Mouse (Mus musculus): ENCODE data around the gene Kcnk10. TPM values are rescaled to one million over a fixed set of nuclear protein-coding genes. Genes with fewer than 3 reads are reported as not detected.

Kcnk10 gene
- polyA plus RNA-seq, 1 experiment from 2014 or later: 39.7 TPM

DNA sequence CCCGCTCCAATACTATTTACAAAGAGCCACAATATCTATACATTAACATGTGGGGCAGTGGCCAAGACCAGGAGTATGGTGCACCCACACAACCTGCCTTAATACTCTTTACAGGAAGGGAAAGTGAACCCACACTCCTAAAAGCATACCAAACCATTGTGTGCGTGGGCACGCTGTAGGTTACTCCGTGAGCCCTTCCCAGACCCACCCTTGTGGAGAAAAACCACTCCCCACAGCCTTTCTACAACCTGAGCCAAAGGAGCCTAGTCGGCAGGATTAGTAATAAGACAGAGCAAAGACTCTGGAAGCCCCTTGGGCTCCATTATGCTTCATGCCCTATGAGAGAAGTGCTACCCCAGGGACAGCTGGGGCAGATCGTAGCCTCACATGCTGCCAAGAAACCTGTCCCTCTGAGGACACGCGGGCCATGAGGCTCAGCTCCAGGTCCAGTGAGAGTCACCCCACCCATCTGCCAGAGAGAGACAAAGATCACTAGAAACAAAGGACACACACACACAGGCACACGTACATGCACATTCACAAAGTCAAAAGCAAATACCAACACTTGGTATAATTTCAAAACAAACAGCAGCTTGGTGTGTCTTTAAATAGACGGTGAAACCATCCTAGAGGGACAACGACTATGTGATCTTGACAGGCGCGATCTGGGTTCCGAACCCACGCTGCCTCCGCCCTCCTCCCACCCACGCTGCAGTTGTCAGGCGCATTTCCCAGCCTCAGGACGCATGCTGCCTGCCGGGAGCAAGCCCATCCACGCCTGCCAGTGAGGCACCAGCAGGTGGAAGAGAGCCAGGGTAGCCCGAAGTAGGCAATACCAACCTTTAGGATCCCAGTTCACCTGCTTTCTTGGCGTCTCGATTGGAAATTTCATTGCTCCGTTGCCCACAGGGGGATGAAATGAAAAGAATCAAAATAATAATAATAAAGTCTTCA is 4.5 kb downstream of the Kcnk10 start:
- no peaks in the 10 kb centered on the region for H3K9me3 ChIP-seq (ENCODE audit: control insufficient read depth, low read length)
- peak overlapping the region; percentile 71 for H3K4me2 ChIP-seq (replicated peaks)
- H3K36me3 ChIP-seq (replicated peaks; ENCODE audit: control insufficient read depth, insufficient read depth): no peaks in the 10 kb centered on the region
- peak overlapping the region; percentile 71 for H3K4me3 ChIP-seq (replicated peaks; ENCODE audit: low read length)
- WGBS: 6% methylated on average over 25 of the region's 25 CpGs
- H3K4me1 ChIP-seq (replicated peaks; ENCODE audit: control insufficient read depth, insufficient read depth, low read length): peaks cover 48% of the 10 kb centered on the region
- H3K27me3 ChIP-seq (ENCODE audit: control insufficient read depth, insufficient read depth, low read length): no peaks in the 10 kb centered on the region
- peak overlapping the region; percentile 95 for H3K27ac ChIP-seq
- ATAC-seq (ENCODE audit: low FRiP score) (peak; percentile 56), DNase-seq (ENCODE audit: low spot score) (peak; percentile 71)
- H3K9ac ChIP-seq: peak overlapping the region; percentile 68

DNA sequence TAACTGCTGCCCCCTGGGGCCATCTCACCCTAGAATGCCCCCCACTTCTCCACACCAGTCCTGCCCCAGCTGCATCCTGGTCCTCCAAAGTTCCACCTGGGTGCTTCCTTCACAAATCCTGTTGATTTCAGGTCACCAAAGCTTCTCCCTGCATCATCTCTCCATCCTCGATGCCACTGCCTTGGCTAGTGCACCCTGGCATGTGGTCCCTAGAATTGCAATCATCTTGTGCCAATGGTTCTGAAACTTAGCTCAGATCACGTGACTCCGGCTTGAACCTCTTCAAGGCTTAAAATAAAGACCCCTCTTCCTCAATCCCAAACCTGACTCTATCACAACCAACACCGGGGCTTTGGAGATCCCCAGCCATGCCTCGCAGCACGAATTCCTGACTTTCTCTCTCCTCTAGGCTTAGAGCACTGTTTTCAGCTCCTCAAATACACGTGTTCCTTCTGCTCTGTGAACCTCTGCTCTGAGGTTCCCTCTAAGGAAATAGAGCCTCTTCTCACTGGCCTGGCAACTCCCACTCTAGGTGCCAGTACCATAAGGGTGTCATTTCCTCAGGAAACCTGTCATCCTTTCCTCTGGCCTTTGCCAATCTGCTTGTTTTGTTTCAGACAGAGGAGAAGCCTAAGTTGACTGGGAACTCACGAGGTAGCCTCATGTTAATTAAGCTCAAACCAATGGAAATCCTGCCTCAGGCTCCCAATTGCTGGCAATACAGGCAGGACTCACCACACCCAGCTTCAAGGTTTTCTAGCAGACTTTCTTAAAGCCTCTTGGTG is 6.0 kb downstream of the Kcnk10 start:
- Histone ChIP-seq H3K4me1 (replicated peaks; ENCODE audit: control insufficient read depth, insufficient read depth, low read length) (peaks cover 52% of the 10 kb centered on the region), H3K4me3 (replicated peaks; ENCODE audit: low read length) (peak overlapping the region; percentile 71), H3K4me2 (replicated peaks) (peak overlapping the region; percentile 71), H3K9me3 (ENCODE audit: control insufficient read depth, low read length) (no peaks in the 10 kb centered on the region), H3K27me3 (ENCODE audit: control insufficient read depth, insufficient read depth, low read length) (no peaks in the 10 kb centered on the region), H3K27ac (0 out of 2 replicates have a peak overlapping the region, but pooled peaks have one; percentile 95), H3K36me3 (replicated peaks; ENCODE audit: control insufficient read depth, insufficient read depth) (no peaks in the 10 kb centered on the region), H3K9ac (peak overlapping the region; percentile 68)
- DNase-seq (ENCODE audit: low spot score) (no peak), ATAC-seq (ENCODE audit: low FRiP score) (no peak)
- WGBS: 42% methylated on average over 8 of the region's 8 CpGs

GRCm38 (mm10) chr12:98569380-98569779 is 8.7 kb downstream of the Kcnk10 start:
- no peak for DNase-seq (ENCODE audit: low spot score)
- no peaks in the 10 kb centered on the region for H3K9me3 ChIP-seq (ENCODE audit: control insufficient read depth, low read length)
- no peak overlapping the region for H3K27ac ChIP-seq
- H3K9ac ChIP-seq: no peak overlapping the region
- H3K4me2 ChIP-seq (replicated peaks): no peak overlapping the region
- H3K4me1 ChIP-seq (replicated peaks; ENCODE audit: control insufficient read depth, insufficient read depth, low read length): peaks cover 53% of the 10 kb centered on the region
- H3K27me3 ChIP-seq (ENCODE audit: control insufficient read depth, insufficient read depth, low read length): no peaks in the 10 kb centered on the region
- H3K4me3 ChIP-seq (replicated peaks; ENCODE audit: low read length): no peak overlapping the region
- ATAC-seq (ENCODE audit: low FRiP score): no peak
- WGBS: 78% methylated on average over 6 of the region's 6 CpGs
- no peaks in the 10 kb centered on the region for H3K36me3 ChIP-seq (replicated peaks; ENCODE audit: control insufficient read depth, insufficient read depth)

DNA sequence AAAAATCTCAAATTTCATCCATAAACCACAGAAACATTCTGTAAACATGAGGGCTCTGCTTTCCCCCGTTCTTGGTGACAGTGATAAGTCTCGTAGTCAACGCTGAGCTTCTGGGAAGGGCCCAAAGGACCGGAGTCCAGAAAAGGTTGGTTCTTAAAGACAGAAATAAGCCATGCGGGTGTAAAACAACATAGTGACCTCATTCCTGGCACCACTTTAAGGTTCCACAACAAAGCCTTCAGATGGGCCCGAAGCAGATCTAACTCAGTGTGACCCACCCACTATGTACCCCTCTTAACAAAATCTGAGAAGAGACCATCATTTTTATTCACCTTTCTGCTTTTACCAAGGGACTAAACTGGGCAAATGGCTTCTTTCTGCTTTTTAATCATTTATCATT is 10.2 kb downstream of the Kcnk10 start:
- H3K27me3 ChIP-seq (ENCODE audit: control insufficient read depth, insufficient read depth, low read length): no peaks in the 10 kb centered on the region
- DNase-seq (ENCODE audit: low spot score): no peak
- no peak overlapping the region for H3K4me2 ChIP-seq (replicated peaks)
- no peak for ATAC-seq (ENCODE audit: low FRiP score)
- H3K27ac ChIP-seq: no peak overlapping the region
- peaks cover 66% of the 10 kb centered on the region for H3K4me1 ChIP-seq (replicated peaks; ENCODE audit: control insufficient read depth, insufficient read depth, low read length)
- no peaks in the 10 kb centered on the region for H3K36me3 ChIP-seq (replicated peaks; ENCODE audit: control insufficient read depth, insufficient read depth)
- no peaks in the 10 kb centered on the region for H3K9me3 ChIP-seq (ENCODE audit: control insufficient read depth, low read length)
- H3K4me3 ChIP-seq (replicated peaks; ENCODE audit: low read length): no peak overlapping the region
- no peak overlapping the region for H3K9ac ChIP-seq
- WGBS: 85% methylated on average over 6 of the region's 6 CpGs

DNA sequence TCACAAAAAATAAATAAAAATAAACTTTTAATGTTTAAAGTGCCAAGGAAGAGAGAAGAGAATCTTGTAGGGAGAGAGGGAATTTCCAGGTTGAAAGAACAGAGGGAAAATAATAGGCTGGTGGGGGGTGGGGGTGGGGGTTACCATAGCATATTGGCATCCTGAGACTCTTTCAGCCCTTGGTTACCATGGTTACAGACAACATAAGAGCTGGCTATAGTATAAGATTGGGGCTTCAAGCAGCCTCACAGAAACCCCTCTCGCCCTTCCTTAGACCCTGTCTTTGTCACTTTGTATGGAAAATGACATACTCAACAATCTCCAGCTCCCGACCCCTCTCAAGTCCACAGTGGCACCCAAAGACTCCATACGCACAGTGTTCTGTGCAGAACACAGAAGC is 13.7 kb downstream of the Kcnk10 start:
- H3K4me1 ChIP-seq (replicated peaks; ENCODE audit: control insufficient read depth, insufficient read depth, low read length): peaks cover 50% of the 10 kb centered on the region
- DNase-seq (ENCODE audit: low spot score) (peak; percentile 51), ATAC-seq (ENCODE audit: low FRiP score) (peak; percentile 51; the same call in 1 of the 2 replicates)
- no peak overlapping the region for H3K9ac ChIP-seq
- no peaks in the 10 kb centered on the region for H3K9me3 ChIP-seq (ENCODE audit: control insufficient read depth, low read length)
- peak overlapping the region; percentile 63; the same call in 1 of the 2 replicates for H3K27ac ChIP-seq
- H3K36me3 ChIP-seq (replicated peaks; ENCODE audit: control insufficient read depth, insufficient read depth): no peaks in the 10 kb centered on the region
- no peaks in the 10 kb centered on the region for H3K27me3 ChIP-seq (ENCODE audit: control insufficient read depth, insufficient read depth, low read length)
- WGBS: 13% methylated on average over 3 of the region's 3 CpGs
- H3K4me3 ChIP-seq (replicated peaks; ENCODE audit: low read length): no peak overlapping the region
- H3K4me2 ChIP-seq (replicated peaks): peak overlapping the region; percentile 16; the same call in 1 of the 2 replicates

GRCm38 (mm10) chr12:98563261-98563660 is 14.8 kb downstream of the Kcnk10 start:
- H3K9me3 ChIP-seq (ENCODE audit: control insufficient read depth, low read length): no peaks in the 10 kb centered on the region
- H3K4me1 ChIP-seq (replicated peaks; ENCODE audit: control insufficient read depth, insufficient read depth, low read length): peaks cover 45% of the 10 kb centered on the region
- H3K9ac ChIP-seq: no peak overlapping the region
- DNase-seq (ENCODE audit: low spot score) (no peak), ATAC-seq (ENCODE audit: low FRiP score) (no peak)
- no peak overlapping the region for H3K4me3 ChIP-seq (replicated peaks; ENCODE audit: low read length)
- 38% methylated on average over 4 of the region's 4 CpGs for WGBS
- no peaks in the 10 kb centered on the region for H3K36me3 ChIP-seq (replicated peaks; ENCODE audit: control insufficient read depth, insufficient read depth)
- H3K27me3 ChIP-seq (ENCODE audit: control insufficient read depth, insufficient read depth, low read length): no peaks in the 10 kb centered on the region
- H3K4me2 ChIP-seq (replicated peaks): no peak overlapping the region
- H3K27ac ChIP-seq: no peak overlapping the region; the same call in 1 of the 2 replicates

DNA sequence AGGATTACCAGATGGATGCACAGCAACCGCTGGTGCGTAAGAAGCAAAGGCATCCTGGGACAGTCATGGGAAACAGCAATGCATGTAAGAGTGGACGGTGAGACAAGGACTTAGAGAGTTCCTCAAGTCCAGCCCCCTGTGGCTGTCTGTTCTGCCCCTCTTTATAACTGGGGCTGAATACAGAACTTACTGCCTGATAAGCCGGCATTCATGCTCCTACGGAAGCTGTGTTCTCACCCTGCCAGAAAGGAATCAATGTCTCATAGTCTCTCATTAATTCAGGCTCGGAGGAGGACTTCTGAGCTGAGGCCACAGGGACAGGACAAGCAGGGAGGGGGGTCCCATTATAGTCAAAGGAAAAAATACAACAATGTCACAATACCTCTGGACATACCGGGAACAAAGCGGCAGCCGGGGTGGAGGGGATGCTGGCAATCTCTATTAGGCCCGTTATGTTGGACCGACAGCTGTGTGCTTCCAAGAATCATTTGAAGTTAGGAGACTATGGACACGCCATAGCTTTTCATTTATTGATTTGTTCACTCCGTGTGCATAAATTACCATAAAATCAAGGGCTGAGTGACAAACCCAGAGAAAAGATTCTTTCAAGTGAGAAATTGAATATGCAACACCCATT is 15.7 kb downstream of the Kcnk10 start:
- Histone ChIP-seq H3K4me2 (replicated peaks) (peak overlapping the region; percentile 38), H3K9me3 (ENCODE audit: control insufficient read depth, low read length) (no peaks in the 10 kb centered on the region), H3K27ac (peak overlapping the region; percentile 51), H3K9ac (peak overlapping the region; percentile 18), H3K4me1 (replicated peaks; ENCODE audit: control insufficient read depth, insufficient read depth, low read length) (peaks cover 37% of the 10 kb centered on the region), H3K4me3 (replicated peaks; ENCODE audit: low read length) (no peak overlapping the region), H3K27me3 (ENCODE audit: control insufficient read depth, insufficient read depth, low read length) (no peaks in the 10 kb centered on the region), H3K36me3 (replicated peaks; ENCODE audit: control insufficient read depth, insufficient read depth) (no peaks in the 10 kb centered on the region)
- DNase-seq (ENCODE audit: low spot score): peak; percentile 55
- 12% methylated on average over 13 of the region's 13 CpGs for WGBS
- ATAC-seq (ENCODE audit: low FRiP score): peak; percentile 82

DNA sequence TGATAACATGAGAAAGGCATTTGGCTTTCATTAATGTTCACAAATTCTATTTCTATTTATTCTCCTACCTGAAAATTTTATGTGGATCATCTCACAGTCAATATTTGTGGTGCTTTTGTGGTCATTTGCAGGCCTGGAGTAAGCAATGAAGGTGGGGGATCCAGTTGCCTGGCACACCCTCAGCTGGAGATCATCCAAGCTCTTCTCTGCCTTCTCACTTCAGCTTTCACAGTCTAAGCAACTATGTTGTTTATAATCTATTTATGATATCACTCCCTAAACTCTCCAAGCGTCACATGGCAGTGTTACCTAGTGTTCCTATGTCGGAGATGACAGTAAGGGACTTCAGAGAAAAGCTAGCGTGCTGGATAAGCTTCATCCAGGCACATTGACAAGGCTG is 18.1 kb downstream of the Kcnk10 start:
- Histone ChIP-seq H3K4me2 (replicated peaks) (no peak overlapping the region), H3K4me1 (replicated peaks; ENCODE audit: control insufficient read depth, insufficient read depth, low read length) (peaks cover 33% of the 10 kb centered on the region), H3K9ac (no peak overlapping the region), H3K27ac (0 out of 2 replicates have a peak overlapping the region, but pooled peaks have one; percentile 9), H3K4me3 (replicated peaks; ENCODE audit: low read length) (no peak overlapping the region), H3K27me3 (ENCODE audit: control insufficient read depth, insufficient read depth, low read length) (no peaks in the 10 kb centered on the region), H3K36me3 (replicated peaks; ENCODE audit: control insufficient read depth, insufficient read depth) (no peaks in the 10 kb centered on the region), H3K9me3 (ENCODE audit: control insufficient read depth, low read length) (no peaks in the 10 kb centered on the region)
- no peak for ATAC-seq (ENCODE audit: low FRiP score)
- 90% methylated on average over 3 of the region's 3 CpGs for WGBS
- no peak for DNase-seq (ENCODE audit: low spot score)

Measured in hindbrain, embryonic 14.5 days (tissue).